Mouse (Mus musculus) embryo, embryonic 9.5 days (tissue): ENCODE data around the gene Gm2a.
A peak's percentile ranks its signal among the peaks of the same experiment; 100 is the strongest.
"Not testable (repeated sequence)": the region's sequence is repeated elsewhere in the genome, so short reads cannot be mapped to it uniquely, and the experiment has no call there.

Experiments
- DNase-seq: peaks from one replicate; pipeline ENCODE4 v3.0.0-alpha.2; 2017; ENCODE audit errors: extremely low spot score

Gm2a gene

GRCm38 (mm10) chr11:55097463-55098188 is at the start of gene Gm2a:
TSS of gene Gm2a (plus strand) at chr11:55098115.
- peak; percentile 99 for DNase-seq

DNA sequence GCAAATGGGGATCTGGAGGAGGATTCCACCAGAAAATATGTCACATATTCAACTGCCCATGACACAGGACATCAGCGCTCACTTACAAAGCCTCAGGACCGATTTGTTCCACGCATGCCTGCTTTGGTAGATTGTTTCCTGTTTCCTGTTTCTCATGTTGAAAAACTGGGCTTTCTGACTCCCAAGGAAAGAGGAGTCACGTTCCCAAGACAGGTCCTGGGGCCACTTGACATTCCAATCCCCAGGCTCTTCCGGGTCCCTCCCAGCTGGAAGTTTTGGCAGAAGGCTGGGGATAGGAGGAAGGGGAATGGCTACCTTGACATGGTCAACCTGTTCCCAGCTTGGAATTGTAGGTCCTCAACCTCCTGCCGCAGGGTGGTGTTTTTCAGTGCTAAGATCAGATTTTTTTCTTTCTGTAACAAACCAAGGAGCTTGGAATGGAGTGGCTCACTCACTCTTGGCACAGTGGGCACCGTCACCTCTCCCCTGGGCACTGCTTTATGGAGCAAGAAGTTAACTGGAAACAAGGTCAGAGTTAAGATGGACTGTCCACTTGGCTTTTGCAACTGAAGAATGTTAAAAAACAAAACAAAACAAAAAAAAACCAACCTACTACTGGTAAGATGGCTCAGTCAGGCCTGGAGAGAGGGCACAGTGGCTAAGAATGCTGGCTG is 46.9 kb upstream of the Gm2a start:
- DNase-seq: no peak

DNA sequence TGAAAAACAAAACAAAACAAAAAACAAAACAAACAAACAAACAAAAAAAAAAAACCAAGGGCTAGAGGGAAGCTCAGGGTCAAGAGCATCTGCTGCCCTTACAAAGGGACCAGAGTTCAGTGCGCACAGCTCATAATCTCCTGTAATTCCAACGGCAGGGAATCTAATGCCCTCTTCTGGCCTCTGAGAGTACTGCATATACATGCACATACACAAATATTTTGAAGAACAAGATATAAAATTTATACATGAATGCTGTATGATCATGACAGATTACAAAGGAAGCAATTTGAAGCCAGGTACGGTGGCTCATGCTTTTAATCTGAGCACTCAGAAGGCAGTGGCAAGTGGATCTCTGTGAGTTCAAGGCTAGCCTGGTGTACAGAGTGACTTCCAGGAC is 40.4 kb upstream of the Gm2a start:
- no peak for DNase-seq

GRCm38 (mm10) chr11:55060802-55061201 is 37.1 kb upstream of the Gm2a start:
- DNase-seq: no peak

- no peak for DNase-seq
Observed at GRCm38 (mm10) chr11:55062856-55063255, 35.1 kb upstream of the Gm2a start.

GRCm38 (mm10) chr11:55066921-55067320 is 31.0 kb upstream of the Gm2a start:
- DNase-seq: no peak

DNA sequence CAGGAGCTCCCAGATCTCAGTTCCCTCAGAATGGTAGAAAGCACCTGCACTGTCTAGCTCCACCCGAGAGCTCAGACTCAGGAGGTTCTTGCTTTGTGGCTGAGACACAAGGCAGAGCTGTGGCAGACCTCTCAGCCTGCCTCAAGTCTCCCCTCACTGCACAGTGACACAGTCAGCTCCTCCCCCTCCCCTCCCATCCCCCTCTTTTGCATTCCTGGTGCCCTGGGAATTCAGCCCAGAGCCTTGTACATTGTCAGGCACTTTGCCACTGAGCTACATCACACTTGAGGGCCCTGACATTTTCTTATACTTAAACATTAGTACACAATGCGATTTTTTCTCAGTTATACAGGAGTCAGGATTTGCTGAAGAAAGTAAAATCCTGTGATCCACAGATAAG is 28.9 kb upstream of the Gm2a start:
- peak; percentile 32 for DNase-seq

- DNase-seq: no peak
Observed at GRCm38 (mm10) chr11:55071344-55071743, 26.6 kb upstream of the Gm2a start.

DNA sequence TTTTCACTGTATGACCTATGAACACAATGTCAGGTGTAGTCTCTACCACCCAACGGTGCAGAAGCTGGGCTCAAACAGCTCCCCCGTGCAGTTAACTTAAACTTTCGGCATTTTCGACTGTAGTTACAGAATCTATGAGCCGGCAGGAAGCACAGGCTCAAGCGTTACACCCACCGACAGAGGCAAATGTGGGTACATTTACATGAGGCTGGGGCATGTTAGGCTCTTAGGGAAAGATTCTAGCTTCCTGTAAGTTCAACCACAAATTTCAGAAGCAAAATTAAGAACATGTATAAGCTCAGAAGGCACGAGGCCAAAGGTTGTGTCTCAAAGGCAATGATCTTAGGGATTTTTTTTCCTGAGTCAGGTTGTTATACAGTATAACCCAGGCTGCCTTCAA is 25.4 kb upstream of the Gm2a start:
- no peak for DNase-seq

- no peak for DNase-seq
Observed at GRCm38 (mm10) chr11:55073191-55073590, 24.7 kb upstream of the Gm2a start.

DNA sequence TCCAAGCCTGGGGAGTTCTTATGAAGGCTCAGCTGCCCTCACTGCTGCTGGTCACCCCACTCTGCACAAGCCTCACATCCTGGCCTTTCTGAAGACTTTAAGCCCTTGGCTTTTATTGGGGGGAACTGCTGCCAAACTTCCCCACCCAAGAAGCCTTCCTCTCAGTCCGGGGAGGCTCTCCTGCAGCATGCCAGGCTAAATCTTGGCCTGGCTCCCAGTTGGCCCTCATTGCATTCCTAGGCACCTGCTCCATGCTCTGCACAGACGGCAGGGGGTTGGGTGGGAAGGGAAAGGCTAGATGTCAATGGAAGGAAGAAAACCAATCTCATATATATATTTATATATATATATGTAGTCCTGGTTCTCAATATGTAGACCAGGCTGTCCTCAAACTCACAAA is 22.3 kb upstream of the Gm2a start:
- no peak for DNase-seq

DNA sequence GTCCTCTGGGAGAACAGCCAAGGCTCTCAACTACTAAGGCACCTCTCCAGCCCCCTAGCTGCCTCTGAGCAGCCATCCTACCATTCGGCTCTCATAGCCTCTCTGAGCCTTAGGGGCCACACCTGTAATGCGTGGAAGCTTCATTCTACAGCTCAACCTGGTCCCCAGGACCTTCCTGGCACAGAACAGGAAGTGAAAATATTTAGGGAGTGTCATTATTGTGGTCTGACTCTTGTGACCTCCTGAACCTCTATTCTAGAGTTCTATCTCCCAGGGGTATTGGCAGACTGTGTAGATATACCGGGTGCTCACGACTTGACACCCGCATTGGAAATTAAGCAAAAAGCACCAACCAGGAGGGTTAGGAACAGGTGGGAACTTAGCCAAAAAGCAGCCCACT is 21.7 kb upstream of the Gm2a start:
- no peak for DNase-seq

DNA sequence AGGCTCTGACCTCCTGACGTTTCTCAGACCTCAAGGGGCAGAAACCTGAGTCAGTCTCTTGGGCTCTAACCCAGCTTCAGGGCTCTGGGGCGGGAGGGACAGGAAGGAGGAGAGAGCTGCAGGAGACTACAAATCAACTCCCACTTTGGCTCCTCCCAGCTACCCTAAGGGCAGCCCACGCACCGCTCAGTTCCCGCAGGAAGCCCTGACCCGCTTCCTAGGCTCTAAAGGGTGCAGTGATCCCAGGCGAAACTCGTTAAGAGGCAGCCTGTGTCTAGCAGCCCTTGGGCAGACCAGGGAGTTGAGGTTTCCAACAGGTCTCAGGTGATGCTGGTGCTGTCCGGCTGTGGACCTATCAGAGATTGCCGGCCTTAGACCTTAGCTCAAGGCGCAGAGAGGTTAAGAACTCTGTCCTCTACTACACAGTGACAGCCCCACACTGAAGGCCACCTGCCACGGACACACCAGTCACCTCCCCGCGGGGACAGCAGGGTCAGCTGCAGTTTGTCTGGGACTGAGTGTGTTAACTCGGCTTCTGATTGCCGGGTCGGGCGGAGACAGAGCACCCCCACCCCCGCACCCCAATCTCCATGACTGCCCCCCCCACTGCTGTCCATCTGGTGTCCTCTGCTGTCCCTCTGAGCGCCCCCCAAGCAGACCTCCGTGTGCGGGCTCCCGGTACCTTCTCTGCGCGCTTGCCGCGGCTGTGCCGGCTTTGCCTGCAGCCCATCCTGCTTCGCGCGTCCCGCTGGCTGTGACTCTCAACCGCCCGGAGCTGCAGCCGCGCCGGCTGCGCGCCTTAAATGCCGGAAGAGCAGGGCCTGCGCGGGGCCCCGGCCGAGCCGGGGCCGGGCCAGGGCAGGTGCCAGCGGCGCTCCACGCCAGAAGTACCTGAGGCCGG is 20.3 kb upstream of the Gm2a start, which contains the start of gene Ccdc69:
TSS of gene Ccdc69 (minus strand) at position 801 of the 901 bp plus-strand sequence.
- DNase-seq: peak; percentile 61

GRCm38 (mm10) chr11:55078502-55078901 is 19.4 kb upstream of the Gm2a start:
- no peak for DNase-seq

DNA sequence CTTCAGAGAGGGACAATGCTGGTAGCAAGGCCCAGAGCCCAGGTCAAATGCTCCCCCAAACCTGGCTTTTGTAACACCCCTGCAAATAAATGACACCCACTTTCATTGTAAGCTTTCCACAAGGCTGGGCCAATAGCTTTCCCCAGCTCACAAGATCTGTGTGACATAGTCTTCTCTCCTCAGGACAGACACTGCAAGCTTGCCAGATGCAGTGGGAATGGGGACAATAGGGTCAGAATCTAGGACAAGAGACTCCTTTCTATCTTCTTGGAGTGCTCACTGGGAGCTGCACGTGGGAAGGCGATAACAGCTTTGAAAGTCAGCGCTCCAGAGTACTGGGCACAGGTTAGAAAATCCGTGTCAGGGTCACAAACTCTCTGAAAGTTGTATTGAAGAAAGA is 18.7 kb upstream of the Gm2a start:
- no peak for DNase-seq

DNA sequence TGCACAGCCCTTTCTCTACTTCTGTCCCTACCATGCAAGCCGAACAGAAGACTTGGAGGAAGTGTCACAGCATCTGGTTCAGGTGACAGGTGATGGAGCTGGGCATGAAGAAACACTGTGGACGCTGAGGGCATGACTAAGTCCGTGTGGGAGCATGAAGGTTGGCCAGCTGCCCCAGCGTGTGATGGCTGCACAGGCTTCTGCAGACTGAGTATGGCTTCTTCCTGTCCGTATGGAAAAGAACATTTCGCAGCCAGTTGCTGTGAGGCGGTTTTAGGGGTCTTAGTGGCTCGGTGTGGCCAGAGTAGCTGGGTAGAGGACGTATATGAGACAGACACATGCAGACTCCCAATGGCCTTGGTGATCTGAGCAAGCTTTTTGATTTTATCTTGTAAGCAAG is 16.7 kb upstream of the Gm2a start:
- no peak for DNase-seq

- no peak for DNase-seq
Observed at GRCm38 (mm10) chr11:55084629-55085028, 13.3 kb upstream of the Gm2a start.

DNA sequence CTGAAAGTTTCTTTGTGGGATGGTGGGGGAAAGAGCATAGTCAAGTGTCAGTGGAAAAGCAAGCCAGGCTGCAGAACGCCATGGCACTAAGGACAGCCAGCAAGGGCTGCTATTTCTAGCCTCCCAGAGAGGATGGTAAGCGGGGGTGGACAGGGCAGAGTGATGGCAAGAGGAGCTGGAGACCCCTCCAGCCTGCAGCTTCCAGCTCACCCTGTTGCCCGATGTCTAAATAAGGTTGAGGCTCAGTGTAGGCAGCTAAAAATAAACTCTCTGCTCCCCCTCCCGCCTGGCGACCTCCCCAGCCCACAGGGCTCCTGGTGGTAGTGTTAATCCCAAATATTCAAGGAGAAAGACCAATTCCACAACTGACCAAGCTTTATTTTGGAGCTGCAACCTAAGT is 12.5 kb upstream of the Gm2a start:
- DNase-seq: no peak

DNA sequence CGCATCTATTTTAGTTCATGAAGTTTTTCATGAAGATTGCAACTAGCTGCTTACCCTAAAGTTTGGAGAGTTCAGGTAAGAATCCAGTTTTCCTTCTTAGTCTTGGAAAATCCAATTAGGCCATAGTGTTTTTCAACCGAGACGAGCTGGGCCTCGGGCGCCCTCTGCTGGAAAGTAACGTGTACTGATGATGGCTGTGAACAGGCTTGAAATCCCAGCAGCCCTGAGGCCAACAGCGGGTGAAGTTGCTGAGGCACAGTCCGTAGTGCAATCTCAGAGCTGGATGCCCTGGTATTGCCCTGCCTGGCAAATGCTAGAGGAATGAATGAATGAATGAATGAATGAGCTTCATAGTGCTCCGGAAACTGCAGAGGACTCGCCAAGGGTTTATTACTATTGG is 10.9 kb upstream of the Gm2a start:
- peak; percentile 81 for DNase-seq

DNA sequence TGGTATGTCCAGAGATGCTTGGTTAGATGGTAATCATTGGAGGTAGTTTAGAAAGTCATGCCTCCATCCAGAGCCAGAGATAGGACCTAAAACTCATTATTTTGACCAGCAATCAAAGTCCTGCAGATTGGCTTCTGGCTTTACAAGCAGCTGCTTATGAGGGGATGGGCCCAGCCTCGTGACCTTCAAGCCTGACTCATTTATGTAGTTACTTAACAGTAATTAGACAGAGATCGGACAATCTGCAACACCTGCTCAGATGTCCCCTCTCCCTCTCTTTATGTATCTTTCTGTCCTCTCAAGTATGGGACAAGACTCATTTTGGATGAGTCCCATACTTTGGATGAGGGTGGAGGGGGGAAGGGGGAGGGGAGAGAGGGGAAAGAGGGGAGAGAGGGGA is 8.0 kb upstream of the Gm2a start:
- DNase-seq: no peak

DNA sequence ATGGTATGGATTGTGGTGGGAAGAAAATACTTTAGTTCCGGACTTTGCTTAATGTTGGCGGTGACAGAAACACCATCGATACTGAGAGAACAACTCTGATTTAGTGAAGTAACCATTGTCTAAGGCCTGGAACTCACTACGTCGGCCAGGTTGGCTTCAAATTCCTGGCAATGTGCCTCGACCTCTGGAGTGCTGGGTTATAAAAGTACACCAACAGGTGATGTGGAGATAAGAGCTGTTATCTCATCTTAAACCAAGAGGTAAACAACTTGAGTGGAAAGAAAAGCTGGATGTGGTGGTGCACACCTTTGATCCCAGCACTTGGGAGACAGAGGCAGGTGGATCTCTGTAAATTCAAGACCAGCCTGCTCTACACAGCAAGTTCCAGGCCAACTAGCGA is 4.8 kb upstream of the Gm2a start:
- DNase-seq: no peak

DNA sequence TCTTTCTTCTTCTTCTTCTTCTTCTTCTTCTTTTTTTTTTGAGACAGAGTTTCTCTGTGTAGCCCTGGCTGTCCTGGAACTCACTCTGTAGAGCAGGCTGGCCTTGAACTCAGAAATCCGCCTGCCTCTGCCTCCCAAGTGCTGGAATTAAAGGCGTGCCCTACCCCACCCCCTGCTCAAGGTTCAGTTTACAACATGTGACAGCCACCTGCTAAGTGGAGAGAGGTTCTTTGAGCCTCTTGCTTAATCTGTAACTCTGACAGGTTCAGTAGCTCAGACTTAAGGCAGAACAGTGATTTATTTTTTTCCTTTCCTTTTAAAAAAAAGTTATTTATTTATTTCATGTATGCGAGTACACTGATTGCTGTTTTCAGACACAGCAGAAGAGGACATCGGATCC is 1.6 kb upstream of the Gm2a start:
- not testable (repeated sequence) for DNase-seq
